8 mouse cellular contexts compared by ENCODE assay signal in the genomic region with DNA sequence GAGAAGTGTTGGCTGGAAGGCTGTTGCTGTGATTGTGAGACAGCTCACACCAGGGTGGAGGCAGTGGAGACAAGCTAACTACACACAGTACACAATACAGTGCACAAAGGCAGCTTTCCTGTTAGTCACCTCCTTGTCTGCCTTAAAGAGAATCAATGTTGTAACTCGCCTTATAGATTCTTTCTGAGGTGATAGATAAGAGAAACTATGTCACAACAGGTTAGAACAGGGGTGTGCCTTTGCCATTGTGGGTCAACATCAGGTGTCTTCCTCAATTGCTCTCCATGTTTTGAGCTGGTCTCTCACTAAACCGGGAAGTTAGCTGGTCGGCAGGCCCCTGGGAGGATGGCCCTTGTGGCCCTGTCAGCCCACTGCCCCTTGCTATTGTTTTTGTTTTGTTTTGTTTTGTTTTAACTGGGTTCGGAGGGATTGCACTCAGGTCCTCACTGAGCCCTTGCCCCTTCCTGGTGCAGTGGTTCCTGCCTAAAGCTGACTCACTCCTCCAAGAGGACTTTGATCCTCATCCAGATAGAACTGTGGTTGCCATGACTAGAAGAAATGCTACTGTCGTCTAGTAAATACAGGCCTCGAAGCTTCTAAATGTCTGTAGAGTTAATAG. TPM values are rescaled to one million over a fixed set of nuclear protein-coding genes. Genes with fewer than 3 reads are reported as not detected.
DNase-seq lines count a peak whose midpoint lies in the region; ATAC-seq lines count a peak whose summit lies in the region.

No protein-coding gene starts in this region.

- no peak for DNase-seq in hindbrain, embryonic 11.5 days (ENCODE audit: low spot score)
- peak; percentile 59 for DNase-seq in 3134 (ENCODE audit: extremely low read depth, insufficient read length, low spot score)
- DNase-seq in NIH3T3 (ENCODE audit: low read depth), result peak; percentile 62
- DNase-seq in liver, embryonic 11.5 days (ENCODE audit: low spot score), result no peak
- DNase-seq in right cerebral cortex, adult 18-20 months, result no peak
- DNase-seq in cerebellum, adult 9-10 months, result no peak

- no peak overlapping the region for H3K9ac ChIP-seq in hindbrain, embryonic 15.5 days
- H3K9ac ChIP-seq in hindbrain, embryonic 11.5 days (ENCODE audit: low read depth, low read length), result no peak overlapping the region
- H3K9ac ChIP-seq in liver, embryonic 11.5 days (ENCODE audit: low read depth, low read length), result 0 out of 2 replicates have a peak overlapping the region, but pooled peaks have one; percentile 3
- H3K9ac ChIP-seq in forebrain, embryonic 15.5 days (replicated peaks), result no peak overlapping the region

- ATAC-seq in hindbrain, embryonic 15.5 days (ENCODE audit: low FRiP score, low read depth), result no peak
- no peak for ATAC-seq in hindbrain, embryonic 11.5 days (ENCODE audit: low FRiP score)
- ATAC-seq in liver, embryonic 11.5 days (replicated peaks; ENCODE audit: low FRiP score), result no peak
- no peak for ATAC-seq in forebrain, embryonic 15.5 days (replicated peaks)

- peaks cover 25% of the 10 kb centered on the region for H3K4me1 ChIP-seq in hindbrain, embryonic 15.5 days (replicated peaks)
- H3K4me1 ChIP-seq in hindbrain, embryonic 11.5 days (replicated peaks; ENCODE audit: control insufficient read depth, insufficient read depth, low read length), result no peaks in the 10 kb centered on the region
- peaks cover 32% of the 10 kb centered on the region for H3K4me1 ChIP-seq in liver, embryonic 11.5 days (replicated peaks; ENCODE audit: control insufficient read depth, insufficient read depth, low read length)
- H3K4me1 ChIP-seq in forebrain, embryonic 15.5 days, result peaks cover 17% of the 10 kb centered on the region

- H3K36me3 ChIP-seq in hindbrain, embryonic 15.5 days, result no peaks in the 10 kb centered on the region
- no peaks in the 10 kb centered on the region for H3K36me3 ChIP-seq in hindbrain, embryonic 11.5 days (ENCODE audit: control insufficient read depth, insufficient read depth, low read length)
- H3K36me3 ChIP-seq in liver, embryonic 11.5 days (ENCODE audit: control insufficient read depth, insufficient read depth, low read length), result no peaks in the 10 kb centered on the region
- no peaks in the 10 kb centered on the region for H3K36me3 ChIP-seq in forebrain, embryonic 15.5 days

- no peak overlapping the region for H3K27ac ChIP-seq in hindbrain, embryonic 15.5 days (replicated peaks)
- no peak overlapping the region for H3K27ac ChIP-seq in hindbrain, embryonic 11.5 days (ENCODE audit: low read depth, low read length)
- H3K27ac ChIP-seq in liver, embryonic 11.5 days (ENCODE audit: low read depth, low read length), result peak overlapping the region; percentile 61; the same call in 1 of the 2 replicates
- no peak overlapping the region for H3K27ac ChIP-seq in forebrain, embryonic 15.5 days (replicated peaks)

- no peak overlapping the region for H3K4me3 ChIP-seq in hindbrain, embryonic 15.5 days
- no peak overlapping the region for H3K4me3 ChIP-seq in hindbrain, embryonic 11.5 days (ENCODE audit: low read depth, low read length)
- peak overlapping the region; percentile 22 for H3K4me3 ChIP-seq in liver, embryonic 11.5 days (ENCODE audit: low read depth, low read length)
- H3K4me3 ChIP-seq in forebrain, embryonic 15.5 days, result no peak overlapping the region

- WGBS in hindbrain, embryonic 15.5 days, result 59% methylated on average over 6 of the region's 6 CpGs
- 58% methylated on average over 6 of the region's 6 CpGs for WGBS in hindbrain, embryonic 11.5 days
- WGBS in liver, embryonic 11.5 days, result 34% methylated on average over 6 of the region's 6 CpGs
- WGBS in forebrain, embryonic 15.5 days, result 68% methylated on average over 6 of the region's 6 CpGs

- H3K27me3 ChIP-seq in hindbrain, embryonic 15.5 days, result no peaks in the 10 kb centered on the region
- no peaks in the 10 kb centered on the region for H3K27me3 ChIP-seq in hindbrain, embryonic 11.5 days (ENCODE audit: control insufficient read depth, insufficient read depth, low read length)
- no peaks in the 10 kb centered on the region for H3K27me3 ChIP-seq in liver, embryonic 11.5 days (replicated peaks; ENCODE audit: control insufficient read depth, insufficient read depth, low read length)
- H3K27me3 ChIP-seq in forebrain, embryonic 15.5 days, result no peaks in the 10 kb centered on the region

- H3K4me2 ChIP-seq in hindbrain, embryonic 15.5 days, result peak overlapping the region; percentile 29; the same call in 1 of the 2 replicates
- H3K4me2 ChIP-seq in hindbrain, embryonic 11.5 days (replicated peaks; ENCODE audit: low read depth, low read length), result no peak overlapping the region
- H3K4me2 ChIP-seq in liver, embryonic 11.5 days, result peak overlapping the region; percentile 59
- H3K4me2 ChIP-seq in forebrain, embryonic 15.5 days (replicated peaks), result no peak overlapping the region

- no peaks in the 10 kb centered on the region for H3K9me3 ChIP-seq in hindbrain, embryonic 15.5 days
- H3K9me3 ChIP-seq in hindbrain, embryonic 11.5 days (ENCODE audit: control insufficient read depth, low read length), result no peaks in the 10 kb centered on the region
- no peaks in the 10 kb centered on the region for H3K9me3 ChIP-seq in liver, embryonic 11.5 days (ENCODE audit: control insufficient read depth, low read length)
- no peaks in the 10 kb centered on the region for H3K9me3 ChIP-seq in forebrain, embryonic 15.5 days

RNA-seq across cellular contexts. Expression of a gene that starts 3.4 kb away (rescaled TPM):
- 1.8 and 2.1 TPM in 2 replicates for polyA plus RNA-seq in hindbrain, embryonic 15.5 days (2015; fragmentation: Nextera tagmentation; extraction: Ambion mirVana)
- polyA plus RNA-seq in hindbrain, embryonic 11.5 days (2014; fragmentation: Nextera tagmentation; extraction: Ambion mirVana), result 3.1 and 4.1 TPM in 2 replicates
- polyA plus RNA-seq in liver, embryonic 11.5 days (2014; fragmentation: Nextera tagmentation; extraction: Ambion mirVana), result 10.5 and 11.4 TPM in 2 replicates
- polyA plus RNA-seq in forebrain, embryonic 15.5 days (2015; fragmentation: Nextera tagmentation; extraction: Ambion mirVana), result 1.3 and 1.5 TPM in 2 replicates

Comparison
In these comparisons a context has a peak if more than half of its experiments do, and no peak if none do; other contexts are left out.
1. H3K4me2 ChIP-seq: peak in hindbrain, embryonic 15.5 days (single experiment) and liver, embryonic 11.5 days (single experiment); none in hindbrain, embryonic 11.5 days (single experiment) and forebrain, embryonic 15.5 days (single experiment).
2. DNase-seq: peak in 3134 (single experiment) and NIH3T3 (single experiment); none in hindbrain, embryonic 11.5 days (single experiment), liver, embryonic 11.5 days (single experiment), right cerebral cortex, adult 18-20 months (single experiment) and cerebellum, adult 9-10 months (single experiment).